22 mouse cellular contexts compared by ENCODE assay signal in genomic region chr6:140609533-140609932, GRCm38 (mm10). TPM values are rescaled to one million over a fixed set of nuclear protein-coding genes. Genes with fewer than 3 reads are reported as not detected.
DNase-seq lines count a peak whose midpoint lies in the region; ATAC-seq and TF ChIP-seq lines count a peak whose summit lies in the region.
"Had no signal": no experiment of that assay in that cellular context is flagged by ENCODE, and none has a peak within 500 bp of the region (broad histone marks: within the 10 kb centered on the region; RNA-seq: fewer than 3 reads in every experiment).

No protein-coding gene starts in this region.

- no peaks in the 10 kb centered on the region for H3K27me3 ChIP-seq in midbrain, postnatal 0 days (ENCODE audit: insufficient read depth, low read length)
- H3K27me3 ChIP-seq: embryonic facial prominence, embryonic 13.5 days; forebrain, embryonic 13.5 days had no signal

- no peak for TF ChIP-seq CTCF in midbrain, postnatal 0 days (IDR thresholded peaks at IDR 0.05)

- H3K36me3 ChIP-seq in midbrain, postnatal 0 days (ENCODE audit: insufficient read depth, low read length): no peaks in the 10 kb centered on the region
- H3K36me3 ChIP-seq: embryonic facial prominence, embryonic 10.5 days; embryonic facial prominence, embryonic 13.5 days had no signal

- DNase-seq in frontal cortex, adult 2 months (ENCODE audit: extremely low spot score in 1 of 2, low spot score in 1 of 2): no peak
- DNase-seq in midbrain, postnatal 0 days (ENCODE audit: low spot score): no peak
- DNase-seq in right cerebral cortex, adult 18-20 months: no peak
- DNase-seq: adrenal gland, adult 8-10 months; adrenal gland, postnatal 25 days; cerebellum, adult 18-20 months; cerebellum, adult 9-10 months; cerebellum, postnatal 14 days; embryo, embryonic 11 days; gastrocnemius, postnatal 25 days had no signal

- H3K9me3 ChIP-seq in midbrain, postnatal 0 days (ENCODE audit: low read length): no peaks in the 10 kb centered on the region
- H3K9me3 ChIP-seq: embryonic facial prominence, embryonic 10.5 days; embryonic facial prominence, embryonic 13.5 days; forebrain, embryonic 13.5 days had no signal

- no peak overlapping the region for H3K27ac ChIP-seq in midbrain, postnatal 0 days (ENCODE audit: low read depth, low read length)
- H3K27ac ChIP-seq: embryonic facial prominence, embryonic 10.5 days; embryonic facial prominence, embryonic 13.5 days; forebrain, embryonic 13.5 days; hindbrain, embryonic 14.5 days; hindbrain, postnatal 0 days had no signal

- no peak overlapping the region for H3K4me2 ChIP-seq in midbrain, postnatal 0 days (ENCODE audit: low read depth, low read length, poor library complexity, severe bottlenecking)
- H3K4me2 ChIP-seq: embryonic facial prominence, embryonic 13.5 days; forebrain, embryonic 13.5 days; heart, embryonic 11.5 days; hindbrain, embryonic 14.5 days had no signal

- H3K4me1 ChIP-seq in midbrain, postnatal 0 days (ENCODE audit: insufficient read depth, low read length): no peaks in the 10 kb centered on the region

- no peak overlapping the region for H3K4me3 ChIP-seq in midbrain, postnatal 0 days (ENCODE audit: low read depth, low read length)
- H3K4me3 ChIP-seq: embryonic facial prominence, embryonic 10.5 days; embryonic facial prominence, embryonic 13.5 days; erythroblast, embryonic 14.5 days; forebrain, embryonic 13.5 days had no signal

- H3K9ac ChIP-seq in midbrain, postnatal 0 days (replicated peaks; ENCODE audit: low read length, poor library complexity, severe bottlenecking): no peak overlapping the region
- H3K9ac ChIP-seq: embryonic facial prominence, embryonic 13.5 days; forebrain, embryonic 13.5 days; hindbrain, embryonic 14.5 days had no signal

- peak; percentile 58; the same call in 1 of the 2 replicates for ATAC-seq in frontal cortex, adult (ENCODE audit: low TSS enrichment)
- ATAC-seq in granulocyte monocyte progenitor cell, adult 5-6 weeks (replicated peaks; ENCODE audit: poor library complexity, severe bottlenecking): peak; percentile 45
- peak; percentile 52 for ATAC-seq in megakaryocyte, adult 5-6 weeks (ENCODE audit: poor library complexity, severe bottlenecking)
- no peak for ATAC-seq in midbrain, postnatal 0 days (ENCODE audit: low FRiP score)
- ATAC-seq: forebrain, embryonic 13.5 days; forebrain, embryonic 16.5 days; hindbrain, postnatal 0 days; intestine, embryonic 16.5 days had no signal

- WGBS in midbrain, postnatal 0 days: 95% methylated on average over 4 of the region's 4 CpGs

RNA-seq across cellular contexts. Expression of gene Aebp2, which starts 12.9 kb away (rescaled TPM):
- 40.7 and 42.1 TPM in 2 replicates for polyA plus RNA-seq in frontal cortex, adult 2 months (2012; rRNA removed)
- 32.0 and 38.7 TPM in 2 replicates for total RNA-seq in granulocyte monocyte progenitor cell, adult 5-6 weeks (2014; fragmentation: Nextera tagmentation)
- 39.4 and 55.3 TPM in 2 replicates for total RNA-seq in granulocyte monocyte progenitor cell, adult 5-6 weeks (2017)
- total RNA-seq in megakaryocyte, adult 5-6 weeks (2015): 31.5 and 34.2 TPM in 2 replicates
- 40.5 and 49.7 TPM in 2 replicates for total RNA-seq in megakaryocyte, adult 5-6 weeks (2017)
- total RNA-seq in midbrain, postnatal 0 days (2014; rRNA removed): 31.5 and 38.5 TPM in 2 replicates
- polyA plus RNA-seq in midbrain, postnatal 0 days (2015; fragmentation: Nextera tagmentation; extraction: Ambion mirVana): 3.9 and 5.3 TPM in 2 replicates
